Mouse (Mus musculus): ENCODE measurements at regions not wholly inside any gene's neighbourhood (a gene's known extent, or its start where the extent isn't known, plus 50 kb on each side); places are given as distances from the start of the nearest gene placed in this dataset.

DNA sequence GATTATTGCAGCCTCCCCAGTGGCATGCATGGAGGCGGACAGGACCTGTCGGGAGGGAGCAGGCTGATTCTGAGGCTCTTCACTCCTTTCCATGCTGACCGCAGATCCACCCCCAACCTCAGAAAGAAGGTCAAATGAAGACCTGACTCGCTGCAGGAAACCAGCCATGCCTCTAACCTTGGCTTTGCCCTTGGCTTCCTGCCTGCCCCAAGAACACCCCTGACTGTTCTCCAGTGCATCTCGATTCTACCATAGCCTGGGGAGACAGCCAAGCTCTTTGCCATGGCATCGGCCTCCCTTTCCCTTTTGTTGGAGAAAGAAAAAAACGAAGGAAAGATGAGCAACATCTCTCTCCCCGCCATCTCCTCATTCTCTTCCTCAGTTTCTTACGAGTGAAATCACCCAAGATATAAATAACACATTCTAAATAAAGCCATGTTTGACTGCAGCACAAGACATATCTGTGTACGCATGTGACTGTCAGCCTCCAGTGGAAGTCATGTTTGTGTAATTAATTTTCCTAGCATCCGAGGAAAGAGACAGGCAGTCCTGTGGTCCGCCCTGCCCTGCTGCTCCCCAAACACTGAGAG, 102.4 kb upstream of the Sdk1 start:
- DNase-seq (ENCODE audit: low spot score) = no peak

DNA sequence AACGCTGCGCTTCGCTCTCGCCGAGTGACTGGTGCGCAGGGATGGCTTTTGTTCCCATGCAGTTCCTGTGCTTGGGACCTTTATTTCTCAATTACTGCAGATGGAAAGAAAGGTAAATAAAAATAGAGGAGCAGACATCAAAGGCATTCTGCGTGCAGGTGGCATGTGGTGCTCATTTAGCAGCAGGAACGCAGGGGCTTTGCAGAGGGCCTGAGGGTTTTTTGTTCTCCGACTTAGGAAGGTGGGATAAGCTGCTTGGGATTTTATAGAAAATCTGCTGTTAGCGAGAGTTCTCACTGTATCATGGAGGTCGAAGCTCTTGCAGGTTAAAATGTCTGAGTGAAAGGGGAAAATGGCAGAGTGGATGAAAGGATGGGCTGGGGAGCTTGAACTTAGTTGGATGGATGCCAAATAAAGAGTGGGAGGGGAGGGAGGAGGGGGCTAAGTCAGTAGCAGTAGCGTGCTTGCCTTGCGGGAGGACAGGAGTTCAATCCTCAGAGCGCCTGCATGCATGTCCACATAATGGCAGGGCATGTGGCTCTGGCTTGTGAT, 101.9 kb upstream of the Sdk1 start:
- no peak for DNase-seq (ENCODE audit: low spot score)

DNA sequence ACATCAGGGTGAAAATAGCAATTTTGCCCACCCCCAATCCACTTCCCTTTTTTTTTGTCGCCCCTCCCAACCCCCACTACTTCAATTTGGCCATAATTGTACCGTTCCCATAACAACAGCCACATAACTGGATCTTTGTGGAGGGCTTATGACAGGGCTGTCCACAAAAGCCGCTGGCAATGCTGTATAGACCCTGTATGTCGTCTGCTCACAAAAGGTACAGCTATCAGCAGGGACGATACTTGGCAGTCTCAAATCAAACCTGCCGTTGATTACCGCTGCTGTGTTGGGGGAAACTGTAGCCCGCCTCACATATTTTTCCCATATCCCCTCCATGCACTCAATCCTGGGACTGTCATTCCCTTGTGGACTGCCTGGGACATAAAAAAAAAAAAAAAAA, 80.9 kb upstream of the Sdk1 start:
- no peak for DNase-seq (ENCODE audit: low spot score)

DNA sequence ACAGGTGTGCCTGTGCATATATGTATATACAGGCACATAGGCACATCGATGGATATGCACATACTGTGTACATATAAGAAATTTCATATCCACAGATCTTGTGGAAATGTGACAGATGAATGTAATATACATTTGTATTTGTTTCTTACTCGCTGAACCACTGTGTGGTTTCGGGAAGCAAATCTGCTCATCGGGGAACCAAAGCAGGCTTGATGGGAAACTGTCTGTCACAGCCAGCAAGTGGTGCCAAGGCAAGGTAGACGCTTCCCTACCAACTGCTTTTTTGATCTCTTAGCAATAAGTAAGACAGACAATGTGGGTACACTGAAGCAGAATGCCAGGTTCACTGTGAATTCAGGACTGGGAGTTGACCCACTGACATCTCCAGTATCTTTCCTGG, 80.3 kb upstream of the Sdk1 start:
- DNase-seq (ENCODE audit: low spot score) = no peak

DNA sequence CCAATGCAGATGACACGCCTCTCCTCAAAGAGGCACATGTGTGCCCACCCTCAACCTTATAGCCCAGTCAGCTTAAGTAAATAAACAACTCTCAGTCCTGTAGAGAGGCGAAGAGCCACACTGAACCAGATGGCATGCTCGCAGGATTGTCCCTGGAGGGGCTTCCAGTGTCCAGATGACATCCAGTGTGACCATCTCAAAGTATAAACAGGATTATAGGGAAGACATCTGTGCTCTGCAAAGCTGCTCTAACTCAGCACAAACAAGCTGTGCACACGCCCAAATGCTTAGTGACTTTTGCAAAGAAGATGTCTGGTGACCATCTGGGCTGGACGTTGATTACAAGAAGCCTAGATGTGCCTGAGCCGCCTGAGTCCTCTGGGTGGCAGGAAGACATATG, 58.8 kb upstream of the Sdk1 start:
- no peak for DNase-seq (ENCODE audit: low spot score)

DNA sequence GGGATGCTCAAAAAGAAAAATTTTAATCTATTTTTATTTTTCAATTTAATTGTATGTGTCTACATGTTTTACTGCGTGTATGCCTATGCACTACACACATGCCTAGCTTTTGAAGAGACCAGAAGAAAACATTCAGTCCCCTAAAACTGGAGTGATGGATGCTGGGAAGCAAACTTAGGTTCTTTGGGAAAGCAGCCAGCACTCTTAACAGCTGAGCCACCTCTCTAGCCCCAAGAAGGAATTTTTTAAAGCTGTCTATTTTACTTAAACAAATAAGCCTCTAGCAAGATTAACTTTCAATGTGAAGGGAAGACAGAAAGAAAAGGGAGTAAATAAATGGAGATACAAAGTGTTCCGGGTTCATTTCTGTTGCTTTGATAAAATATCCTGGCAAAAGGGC, 52.3 kb upstream of the Sdk1 start:
- no peak for DNase-seq (ENCODE audit: low spot score)

Measured in urinary bladder, postnatal 25 days (tissue).